23 mouse cellular contexts compared by ENCODE assay signal in the genomic region with DNA sequence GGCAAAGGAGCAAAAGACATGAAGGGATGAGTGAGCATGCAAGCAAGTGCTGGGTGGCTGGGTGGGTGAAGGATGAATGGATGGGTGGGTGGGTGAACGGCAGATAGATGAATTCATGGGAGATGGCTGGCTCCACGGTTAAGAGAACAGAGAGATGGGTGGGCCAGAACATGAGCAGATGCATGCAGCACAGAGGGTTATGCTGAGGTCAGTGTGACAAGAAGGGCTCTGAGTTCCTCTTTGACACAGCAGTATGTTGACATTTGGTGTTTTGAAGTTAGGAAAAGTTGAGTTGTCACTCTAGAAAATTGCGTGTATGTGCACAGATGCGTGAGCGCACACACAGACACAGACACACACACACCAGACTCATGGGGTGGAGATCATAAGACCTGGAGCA.
DNase-seq lines count a peak whose midpoint lies in the region; ATAC-seq and TF ChIP-seq lines count a peak whose summit lies in the region.
"Had no signal": no experiment of that assay in that cellular context is flagged by ENCODE, and none has a peak within 500 bp of the region (broad histone marks: within the 10 kb centered on the region; RNA-seq: fewer than 3 reads in every experiment).

No protein-coding gene starts in this region.

- no peak for TF ChIP-seq CTCF in liver, postnatal 0 days (IDR thresholded peaks at IDR 0.05; ENCODE audit: low read depth)
- no peak for TF ChIP-seq CTCF in bone marrow, adult 2 months (IDR thresholded peaks at IDR 0.05; ENCODE audit: control insufficient read depth, insufficient read depth, low read length)

- no peaks in the 10 kb centered on the region; the same call in 1 of the 2 replicates for H3K79me2 ChIP-seq in macrophage (ENCODE audit: inconsistent target)

- no peaks in the 10 kb centered on the region for H3K36me3 ChIP-seq in liver, postnatal 0 days (replicated peaks; ENCODE audit: insufficient read depth, low read length)
- no peaks in the 10 kb centered on the region for H3K36me3 ChIP-seq in liver, embryonic 11.5 days (ENCODE audit: control insufficient read depth, insufficient read depth, low read length)
- no peaks in the 10 kb centered on the region for H3K36me3 ChIP-seq in macrophage (ENCODE audit: inconsistent target)
- no peaks in the 10 kb centered on the region for H3K36me3 ChIP-seq in forebrain, embryonic 16.5 days (ENCODE audit: control insufficient read depth, insufficient read depth)
- H3K36me3 ChIP-seq: embryonic facial prominence, embryonic 13.5 days; forebrain, embryonic 12.5 days; heart, embryonic 10.5 days; heart, embryonic 15.5 days; hindbrain, embryonic 10.5 days; hindbrain, embryonic 15.5 days had no signal

- ATAC-seq in liver, postnatal 0 days = no peak
- ATAC-seq in liver, embryonic 11.5 days (replicated peaks; ENCODE audit: low FRiP score) = no peak
- peak; percentile 15 for ATAC-seq in monocyte, adult 5-6 weeks (replicated peaks; ENCODE audit: insufficient number of reproducible peaks, low FRiP score, low TSS enrichment, poor library complexity, severe bottlenecking)
- no peak for ATAC-seq in forebrain, embryonic 16.5 days
- ATAC-seq in inflammation-experienced regulatory T-cells, adult 6 months = no peak
- ATAC-seq: forebrain, postnatal 0 days had no signal

- no peaks in the 10 kb centered on the region for H3K9me3 ChIP-seq in liver, postnatal 0 days (ENCODE audit: low read length)
- no peaks in the 10 kb centered on the region for H3K9me3 ChIP-seq in liver, embryonic 11.5 days (ENCODE audit: control insufficient read depth, low read length)
- no peaks in the 10 kb centered on the region for H3K9me3 ChIP-seq in forebrain, embryonic 16.5 days (ENCODE audit: control insufficient read depth, low read length)
- H3K9me3 ChIP-seq: embryonic facial prominence, embryonic 13.5 days; forebrain, embryonic 12.5 days; heart, embryonic 10.5 days; heart, embryonic 15.5 days; hindbrain, embryonic 10.5 days; hindbrain, embryonic 15.5 days had no signal

- no peak for DNase-seq in liver, postnatal 0 days
- no peak for DNase-seq in liver, embryonic 11.5 days (ENCODE audit: low spot score)
- DNase-seq in layer of hippocampus, postnatal 14 days (ENCODE audit: low spot score in 2 of 2) = no peak
- DNase-seq: adrenal gland, adult 2 months; adrenal gland, postnatal 25 days; cerebellum, adult 11-12 months; cerebellum, adult 9-10 months; cerebellum, postnatal 36 days; forebrain, postnatal 0 days; gastrocnemius, postnatal 36 days; heart, adult 18-20 months; heart, postnatal 14 days had no signal

- no peak overlapping the region for H3K9ac ChIP-seq in liver, postnatal 0 days (replicated peaks)
- H3K9ac ChIP-seq in liver, embryonic 11.5 days (ENCODE audit: low read depth, low read length) = no peak overlapping the region
- no peak overlapping the region for H3K9ac ChIP-seq in forebrain, embryonic 16.5 days (replicated peaks; ENCODE audit: low read depth, low read length)
- H3K9ac ChIP-seq: embryonic facial prominence, embryonic 13.5 days; forebrain, embryonic 12.5 days; forebrain, postnatal 0 days; heart, embryonic 15.5 days; hindbrain, embryonic 15.5 days had no signal

- H3K27ac ChIP-seq in liver, postnatal 0 days (ENCODE audit: low read depth) = peak overlapping the region; percentile 61; the same call in 1 of the 2 replicates
- H3K27ac ChIP-seq in liver, embryonic 11.5 days (ENCODE audit: low read depth, low read length) = no peak overlapping the region
- peak overlapping the region; percentile 89 for H3K27ac ChIP-seq in bone marrow, adult 2 months (ENCODE audit: control insufficient read depth, insufficient read depth, low read depth, low read length, poor library complexity)
- peak overlapping the region; percentile 96 for H3K27ac ChIP-seq in macrophage
- H3K27ac ChIP-seq in forebrain, embryonic 16.5 days (ENCODE audit: low read length) = no peak overlapping the region
- H3K27ac ChIP-seq: embryonic facial prominence, embryonic 13.5 days; forebrain, embryonic 12.5 days; heart, embryonic 10.5 days; heart, embryonic 15.5 days; hindbrain, embryonic 10.5 days; hindbrain, embryonic 15.5 days had no signal

- H3K4me2 ChIP-seq in liver, postnatal 0 days (ENCODE audit: low read depth, low read length) = no peak overlapping the region
- H3K4me2 ChIP-seq in liver, embryonic 11.5 days = no peak overlapping the region
- H3K4me2 ChIP-seq in forebrain, embryonic 16.5 days (ENCODE audit: low read length) = no peak overlapping the region
- H3K4me2 ChIP-seq: embryonic facial prominence, embryonic 13.5 days; forebrain, embryonic 12.5 days; heart, embryonic 15.5 days; hindbrain, embryonic 15.5 days had no signal

- WGBS in liver, postnatal 0 days (ENCODE audit: insufficient replicate concordance) = 71% methylated on average over 5 of the region's 5 CpGs
- 85% methylated on average over 5 of the region's 5 CpGs for WGBS in liver, embryonic 11.5 days
- 59% methylated on average over 5 of the region's 5 CpGs for WGBS in bone marrow, adult 2 months
- 65% methylated on average over 5 of the region's 5 CpGs for WGBS in macrophage (ENCODE audit: missing documents)
- WGBS in forebrain, embryonic 16.5 days = 95% methylated on average over 5 of the region's 5 CpGs

- peaks cover 34% of the 10 kb centered on the region for H3K4me1 ChIP-seq in liver, postnatal 0 days (ENCODE audit: insufficient read depth)
- peaks cover 23% of the 10 kb centered on the region for H3K4me1 ChIP-seq in liver, embryonic 11.5 days (replicated peaks; ENCODE audit: control insufficient read depth, insufficient read depth, low read length)
- H3K4me1 ChIP-seq in bone marrow, adult 2 months (ENCODE audit: control insufficient read depth, insufficient read depth, low read length) = peaks cover 11% of the 10 kb centered on the region; the same call in 1 of the 2 replicates
- peaks cover 13% of the 10 kb centered on the region for H3K4me1 ChIP-seq in forebrain, embryonic 16.5 days (replicated peaks; ENCODE audit: control insufficient read depth, insufficient read depth, low read length)

- no peak overlapping the region for H3K4me3 ChIP-seq in liver, postnatal 0 days (ENCODE audit: low read depth, low read length)
- no peak overlapping the region for H3K4me3 ChIP-seq in liver, embryonic 11.5 days (ENCODE audit: low read depth, low read length)
- no peak overlapping the region for H3K4me3 ChIP-seq in bone marrow, adult 2 months (replicated peaks; ENCODE audit: control insufficient read depth, low read depth, low read length)
- H3K4me3 ChIP-seq in macrophage (ENCODE audit: inconsistent target) = no peak overlapping the region
- H3K4me3 ChIP-seq in forebrain, embryonic 16.5 days (replicated peaks; ENCODE audit: low read length) = no peak overlapping the region
- H3K4me3 ChIP-seq: embryonic facial prominence, embryonic 13.5 days; forebrain, embryonic 12.5 days; heart, embryonic 10.5 days; heart, embryonic 15.5 days; hindbrain, embryonic 10.5 days; hindbrain, embryonic 15.5 days had no signal

- TF ChIP-seq POLR2A in bone marrow, adult 2 months (IDR thresholded peaks at IDR 0.05; ENCODE audit: borderline replicate concordance, control insufficient read depth, low read depth, low read length) = no peak

- H3K27me3 ChIP-seq in liver, postnatal 0 days (ENCODE audit: insufficient read depth, low read length) = no peaks in the 10 kb centered on the region
- H3K27me3 ChIP-seq in liver, embryonic 11.5 days (replicated peaks; ENCODE audit: control insufficient read depth, insufficient read depth, low read length) = no peaks in the 10 kb centered on the region
- H3K27me3 ChIP-seq in forebrain, embryonic 16.5 days (replicated peaks; ENCODE audit: control insufficient read depth, insufficient read depth, low read length) = no peaks in the 10 kb centered on the region
- H3K27me3 ChIP-seq: embryonic facial prominence, embryonic 13.5 days; heart, embryonic 15.5 days; hindbrain, embryonic 15.5 days had no signal

- 0 out of 2 replicates have a peak, but pooled peaks have one; percentile 37 for TF ChIP-seq EP300 in liver, postnatal 0 days (IDR thresholded peaks at IDR 0.05; ENCODE audit: low read depth)

Comparison
In these comparisons a context has a peak if more than half of its experiments do, and no peak if none do; other contexts are left out.
1. H3K27ac ChIP-seq: peak in liver, postnatal 0 days (single experiment), bone marrow, adult 2 months (single experiment) and macrophage (single experiment); none in liver, embryonic 11.5 days (single experiment) and forebrain, embryonic 16.5 days (single experiment).